Mouse (Mus musculus) mesoderm, embryonic 11.5 days (tissue): Measurements from ENCODE around the gene Mrpl37.
"Not testable (repeated sequence)": the region's sequence is repeated elsewhere in the genome, so short reads cannot be mapped to it uniquely, and the experiment has no call there.

Experiments used
- DNase-seq: peaks from one replicate; pipeline ENCODE4 v3.0.0-alpha.2; 2012; ENCODE audit warnings: low read depth, low spot score

Mrpl37 gene

GRCm38 (mm10) chr4:107066252-107067124 is at the start of gene Mrpl37, which contains the start of gene Cyb5rl:
Mrpl37 (minus strand) TSS chr4:107066868.
Cyb5rl (plus strand) TSS chr4:107066988.
- DNase-seq: peak; percentile 97

GRCm38 (mm10) chr4:107114278-107114677 is 47.6 kb upstream of the Mrpl37 start:
- DNase-seq: no peak

- not testable (repeated sequence) for DNase-seq
Observed at GRCm38 (mm10) chr4:107109181-107109580, 42.5 kb upstream of the Mrpl37 start.

- peak; percentile 80 for DNase-seq
Observed at GRCm38 (mm10) chr4:107108291-107108731, 41.6 kb upstream of the Mrpl37 start.

- no peak for DNase-seq
Observed at GRCm38 (mm10) chr4:107106777-107107176, 40.1 kb upstream of the Mrpl37 start.

GRCm38 (mm10) chr4:107102220-107102619 is 35.6 kb upstream of the Mrpl37 start:
- DNase-seq: no peak

- DNase-seq: no peak
Observed at GRCm38 (mm10) chr4:107098791-107099525, 32.3 kb upstream of the Mrpl37 start.

GRCm38 (mm10) chr4:107098375-107098774 is 31.7 kb upstream of the Mrpl37 start:
- DNase-seq: no peak

- no peak for DNase-seq
Observed at GRCm38 (mm10) chr4:107097871-107098270, 31.2 kb upstream of the Mrpl37 start.

- DNase-seq: no peak
Observed at GRCm38 (mm10) chr4:107096841-107097373, 30.2 kb upstream of the Mrpl37 start, which contains the start of gene Cdcp2. Cdcp2 (plus strand) TSS chr4:107096891.

GRCm38 (mm10) chr4:107096043-107096442 is 29.4 kb upstream of the Mrpl37 start:
- peak; percentile 37 for DNase-seq

- no peak for DNase-seq
Observed at GRCm38 (mm10) chr4:107094484-107095187, 28.0 kb upstream of the Mrpl37 start.

GRCm38 (mm10) chr4:107091696-107092095 is 25.0 kb upstream of the Mrpl37 start:
- no peak for DNase-seq

- DNase-seq: peak; percentile 83
Observed at GRCm38 (mm10) chr4:107084858-107085257, 18.2 kb upstream of the Mrpl37 start.

GRCm38 (mm10) chr4:107084343-107084742 is 17.7 kb upstream of the Mrpl37 start:
- DNase-seq: no peak

GRCm38 (mm10) chr4:107083126-107083525 is 16.5 kb upstream of the Mrpl37 start:
- no peak for DNase-seq

GRCm38 (mm10) chr4:107082185-107082584 is 15.5 kb upstream of the Mrpl37 start:
- no peak for DNase-seq

- no peak for DNase-seq
Observed at GRCm38 (mm10) chr4:107079716-107080115, 13.0 kb upstream of the Mrpl37 start.

- DNase-seq: no peak
Observed at GRCm38 (mm10) chr4:107078894-107079293, 12.2 kb upstream of the Mrpl37 start.

GRCm38 (mm10) chr4:107075456-107075855 is 8.8 kb upstream of the Mrpl37 start:
- no peak for DNase-seq

- no peak for DNase-seq
Observed at GRCm38 (mm10) chr4:107072343-107072742, 5.7 kb upstream of the Mrpl37 start.
